Mouse (Mus musculus) hindbrain, embryonic 16.5 days (tissue): ENCODE measurements at regions not wholly inside any gene's neighbourhood (a gene's known extent, or its start where the extent isn't known, plus 50 kb on each side); places are given as distances from the start of the nearest gene placed in this dataset.

ENCODE experiments used
- ATAC-seq: fragments of 200-750 bp; cut with Nextera tagmentation; 2 replicates; pipeline ENCODE4 v1.8.0; 2017; ENCODE audit warnings: moderate TSS enrichment, moderate library complexity
- H3K27ac ChIP-seq: fragments of 300-500 bp; sonication (generic); 2 replicates; pipeline ENCODE4 v1.5.1; 2014; ENCODE audit warnings: low read depth, mild to moderate bottlenecking, control low read depth, low read length, moderate library complexity
- H3K27me3 ChIP-seq: fragments of 300-500 bp; sonication (generic); replicated peaks from 2 replicates; pipeline ENCODE4 v1.6.1; 2014; ENCODE audit warnings: low read length; ENCODE audit not compliant: control insufficient read depth, insufficient read depth
- H3K36me3 ChIP-seq: fragments of 300-500 bp; sonication (generic); 2 replicates; pipeline ENCODE4 v1.6.1; 2014; ENCODE audit warnings: mild to moderate bottlenecking, low read length, moderate library complexity, mixed read lengths; ENCODE audit not compliant: control insufficient read depth, insufficient read depth
- H3K4me1 ChIP-seq: fragments of 300-500 bp; sonication (generic); 2 replicates; pipeline ENCODE4 v1.6.1; 2014; ENCODE audit warnings: low read depth, low read length; ENCODE audit not compliant: control insufficient read depth, insufficient read depth
- H3K4me2 ChIP-seq: fragments of 300-500 bp; sonication (generic); 2 replicates; pipeline ENCODE4 v1.6.1; 2014; ENCODE audit warnings: mild to moderate bottlenecking, low read length, control low read depth, moderate library complexity
- H3K4me3 ChIP-seq: fragments of 300-500 bp; sonication (generic); 2 replicates; pipeline ENCODE4 v1.5.1; 2014; ENCODE audit warnings: mild to moderate bottlenecking, low read length, control low read depth, moderate library complexity
- H3K9ac ChIP-seq: fragments of 300-500 bp; sonication (generic); 2 replicates; pipeline ENCODE4 v1.6.1; 2014; ENCODE audit warnings: low read depth, mild to moderate bottlenecking, control low read depth, low read length, moderate library complexity
- H3K9me3 ChIP-seq: fragments of 300-500 bp; sonication (generic); 2 replicates; pipeline ENCODE4 v1.6.1; 2014; ENCODE audit warnings: mild to moderate bottlenecking, low read length, moderate library complexity; ENCODE audit not compliant: control insufficient read depth
- WGBS: fragments of 180-500 bp; shearing (Covaris S2); extraction: QIAGEN DNeasy Blood & Tissue Kit; methylation state at CpG from one replicate; pipeline ENCODE4 v1.1.7; 2014; 5-methylcytosine and 5-hydroxymethylcytosine counted together

- Histone ChIP-seq H3K27me3 (no peaks in the 10 kb centered on the region), H3K27ac (no peak overlapping the region), H3K4me3 (no peak overlapping the region), H3K4me2 (peak overlapping the region; percentile 25), H3K4me1 (peaks cover 19% of the 10 kb centered on the region), H3K36me3 (no peaks in the 10 kb centered on the region), H3K9me3 (no peaks in the 10 kb centered on the region), H3K9ac (no peak overlapping the region)
- ATAC-seq, result peak; percentile 82
- 38% methylated on average over 17 of the region's 17 CpGs for WGBS
These were observed 156.2 kb upstream of the Cdyl start for GRCm38 (mm10) chr13:35503362-35503821.

GRCm38 (mm10) chr13:35507195-35507594, 152.4 kb upstream of the Cdyl start:
- no peaks in the 10 kb centered on the region for H3K9me3 ChIP-seq
- 88% methylated on average over 1 of the region's 1 CpGs for WGBS
- no peak overlapping the region for H3K4me2 ChIP-seq
- no peaks in the 10 kb centered on the region for H3K36me3 ChIP-seq
- ATAC-seq, result no peak
- H3K4me1 ChIP-seq, result peaks cover 10% of the 10 kb centered on the region
- no peak overlapping the region for H3K27ac ChIP-seq
- H3K27me3 ChIP-seq, result no peaks in the 10 kb centered on the region
- H3K9ac ChIP-seq, result no peak overlapping the region
- no peak overlapping the region for H3K4me3 ChIP-seq

- Histone ChIP-seq H3K4me1 (no peaks in the 10 kb centered on the region), H3K9ac (no peak overlapping the region), H3K9me3 (no peaks in the 10 kb centered on the region), H3K4me2 (no peak overlapping the region), H3K36me3 (no peaks in the 10 kb centered on the region), H3K27ac (no peak overlapping the region), H3K4me3 (no peak overlapping the region), H3K27me3 (no peaks in the 10 kb centered on the region)
- WGBS, result 85% methylated on average over 8 of the region's 8 CpGs
- no peak for ATAC-seq
These were observed 147.6 kb upstream of the Cdyl start for GRCm38 (mm10) chr13:35512029-35512507.

GRCm38 (mm10) chr13:35513120-35513519, 146.5 kb upstream of the Cdyl start:
- WGBS, result 84% methylated on average over 8 of the region's 8 CpGs
- no peak overlapping the region for H3K4me3 ChIP-seq
- no peaks in the 10 kb centered on the region for H3K4me1 ChIP-seq
- H3K4me2 ChIP-seq, result no peak overlapping the region
- no peaks in the 10 kb centered on the region for H3K36me3 ChIP-seq
- no peak for ATAC-seq
- no peak overlapping the region for H3K9ac ChIP-seq
- H3K9me3 ChIP-seq, result no peaks in the 10 kb centered on the region
- H3K27me3 ChIP-seq, result no peaks in the 10 kb centered on the region
- no peak overlapping the region for H3K27ac ChIP-seq

GRCm38 (mm10) chr13:35515291-35515690, 144.3 kb upstream of the Cdyl start:
- H3K4me2 ChIP-seq, result no peak overlapping the region
- H3K36me3 ChIP-seq, result no peaks in the 10 kb centered on the region
- no peak overlapping the region for H3K4me3 ChIP-seq
- no peak overlapping the region for H3K27ac ChIP-seq
- 66% methylated on average over 3 of the region's 3 CpGs for WGBS
- no peak for ATAC-seq
- H3K4me1 ChIP-seq, result no peaks in the 10 kb centered on the region
- H3K9ac ChIP-seq, result no peak overlapping the region
- no peaks in the 10 kb centered on the region for H3K9me3 ChIP-seq
- no peaks in the 10 kb centered on the region for H3K27me3 ChIP-seq

GRCm38 (mm10) chr13:35517692-35518091, 141.9 kb upstream of the Cdyl start:
- H3K4me2 ChIP-seq, result no peak overlapping the region
- no peaks in the 10 kb centered on the region for H3K27me3 ChIP-seq
- no peak overlapping the region for H3K9ac ChIP-seq
- no peaks in the 10 kb centered on the region for H3K36me3 ChIP-seq
- H3K4me3 ChIP-seq, result no peak overlapping the region
- no peak overlapping the region for H3K27ac ChIP-seq
- no peak for ATAC-seq
- 89% methylated on average over 3 of the region's 3 CpGs for WGBS
- no peaks in the 10 kb centered on the region for H3K9me3 ChIP-seq
- no peaks in the 10 kb centered on the region for H3K4me1 ChIP-seq

- no peak for ATAC-seq
These were observed 137.4 kb upstream of the Cdyl start for GRCm38 (mm10) chr13:35522272-35522671.

GRCm38 (mm10) chr13:35529577-35529976, 130.1 kb upstream of the Cdyl start:
- no peaks in the 10 kb centered on the region for H3K36me3 ChIP-seq
- H3K27ac ChIP-seq, result no peak overlapping the region
- H3K9ac ChIP-seq, result no peak overlapping the region
- ATAC-seq, result no peak
- no peaks in the 10 kb centered on the region for H3K27me3 ChIP-seq
- no peaks in the 10 kb centered on the region for H3K9me3 ChIP-seq
- H3K4me2 ChIP-seq, result no peak overlapping the region
- no peaks in the 10 kb centered on the region for H3K4me1 ChIP-seq
- no peak overlapping the region for H3K4me3 ChIP-seq
- WGBS, result 91% methylated on average over 3 of the region's 3 CpGs

More at GRCm38 (mm10) chr13:35522272-35522671, 137.4 kb upstream of the Cdyl start:
- no peaks in the 10 kb centered on the region for H3K27me3 ChIP-seq
- no peak overlapping the region for H3K27ac ChIP-seq
- H3K36me3 ChIP-seq, result no peaks in the 10 kb centered on the region
- no peaks in the 10 kb centered on the region for H3K9me3 ChIP-seq
- H3K4me3 ChIP-seq, result no peak overlapping the region
- H3K9ac ChIP-seq, result no peak overlapping the region
- no peak overlapping the region for H3K4me2 ChIP-seq
- 69% methylated on average over 1 of the region's 1 CpGs for WGBS
- H3K4me1 ChIP-seq, result no peaks in the 10 kb centered on the region

- 73% methylated on average over 7 of the region's 7 CpGs for WGBS
- H3K27me3 ChIP-seq, result no peaks in the 10 kb centered on the region
These were observed 122.5 kb upstream of the Cdyl start for GRCm38 (mm10) chr13:35537106-35537505.

GRCm38 (mm10) chr13:35537936-35538335, 121.7 kb upstream of the Cdyl start:
- Histone ChIP-seq H3K9me3 (no peaks in the 10 kb centered on the region), H3K4me2 (no peak overlapping the region), H3K4me3 (no peak overlapping the region), H3K27me3 (no peaks in the 10 kb centered on the region), H3K9ac (no peak overlapping the region), H3K4me1 (no peaks in the 10 kb centered on the region), H3K36me3 (no peaks in the 10 kb centered on the region), H3K27ac (no peak overlapping the region)
- 76% methylated on average over 5 of the region's 5 CpGs for WGBS
- ATAC-seq, result no peak

More at GRCm38 (mm10) chr13:35537106-35537505, 122.5 kb upstream of the Cdyl start:
- no peak overlapping the region for H3K4me3 ChIP-seq
- H3K9ac ChIP-seq, result no peak overlapping the region
- H3K9me3 ChIP-seq, result no peaks in the 10 kb centered on the region
- ATAC-seq, result no peak
- no peaks in the 10 kb centered on the region for H3K4me1 ChIP-seq
- H3K36me3 ChIP-seq, result no peaks in the 10 kb centered on the region
- H3K4me2 ChIP-seq, result no peak overlapping the region
- no peak overlapping the region for H3K27ac ChIP-seq
